Mouse (Mus musculus) regulatory T cell (primary cell): Measurements from ENCODE around the gene Cmklr1.

Experiments
- in situ Hi-C: fragments of 300-600 bp; cut with MboI, MseI; formaldehyde crosslinking; loops from one replicate; pipeline ENCODE4 v1.15.1; 2025; ENCODE audit warnings: high pct_unique_total_duplicates

The Cmklr1 gene

DNA sequence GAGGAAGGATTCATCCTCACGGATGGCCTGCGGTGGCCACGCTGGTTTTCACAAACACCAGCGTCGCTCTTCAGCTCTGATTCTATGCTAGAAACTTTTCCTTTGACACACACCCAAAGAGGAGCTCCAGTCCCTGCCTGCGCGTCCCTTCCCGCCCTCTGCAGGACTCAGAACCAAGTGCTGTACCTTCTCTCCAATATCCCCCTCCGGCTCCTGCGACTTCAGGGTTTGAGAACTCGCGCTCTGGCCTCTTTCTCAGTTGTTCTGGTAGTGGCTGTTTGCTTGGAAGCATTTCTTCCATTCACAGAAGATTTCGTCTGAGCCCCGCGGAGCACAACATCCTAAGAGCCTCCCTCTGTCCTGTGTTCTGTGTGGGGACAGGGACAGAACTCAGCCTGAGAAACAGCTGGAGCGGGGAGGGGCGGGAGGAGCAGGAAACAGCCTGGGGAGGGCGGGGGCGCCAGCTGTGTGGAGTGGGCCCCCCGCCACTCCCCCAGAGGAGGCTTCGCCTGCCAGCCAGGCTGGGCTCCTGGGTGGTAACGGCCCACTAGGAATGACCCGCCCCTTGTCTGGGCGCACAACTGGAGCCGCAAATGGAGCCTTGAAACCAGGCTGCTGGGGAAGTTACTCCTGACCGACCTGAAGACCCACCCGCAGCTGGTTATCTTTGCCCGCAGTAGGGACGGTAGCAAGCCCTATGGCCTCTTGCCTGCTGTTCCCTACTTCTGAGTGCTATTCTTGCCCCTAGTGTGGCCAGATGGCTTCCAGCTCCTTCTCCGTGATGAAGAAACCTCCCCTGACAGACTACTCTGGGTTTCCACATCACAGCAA is at the start of gene Cmklr1:
Gene Cmklr1 (minus strand): TSS at position 392 of the 831 bp plus-strand sequence.
- in situ Hi-C loops, result no loop called here

DNA sequence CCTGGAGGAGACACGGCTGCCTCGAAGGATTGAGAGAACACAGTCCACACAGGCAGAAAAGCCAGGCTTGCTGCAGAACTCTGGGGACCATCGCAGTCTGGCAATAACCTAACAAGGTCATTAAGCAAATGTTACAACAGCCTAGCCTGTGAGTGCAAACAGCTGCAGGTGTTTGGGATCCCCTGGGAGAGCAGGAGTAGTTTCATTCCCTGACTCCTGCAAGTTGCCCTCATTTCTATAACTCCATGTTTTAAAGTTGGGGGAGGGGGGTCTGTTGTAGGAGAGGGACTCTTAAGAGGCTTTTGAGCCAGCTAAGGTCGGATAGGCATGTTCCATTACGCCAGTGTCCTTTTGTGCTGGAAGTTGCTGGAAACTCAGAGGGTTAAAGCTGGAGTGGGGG is 44.2 kb upstream of the Cmklr1 start:
- in situ Hi-C loops, result loop anchor here (25.0 kb wide), 1 partner anchor 1882 kb away; no protein-coding TSS in a partner anchor

DNA sequence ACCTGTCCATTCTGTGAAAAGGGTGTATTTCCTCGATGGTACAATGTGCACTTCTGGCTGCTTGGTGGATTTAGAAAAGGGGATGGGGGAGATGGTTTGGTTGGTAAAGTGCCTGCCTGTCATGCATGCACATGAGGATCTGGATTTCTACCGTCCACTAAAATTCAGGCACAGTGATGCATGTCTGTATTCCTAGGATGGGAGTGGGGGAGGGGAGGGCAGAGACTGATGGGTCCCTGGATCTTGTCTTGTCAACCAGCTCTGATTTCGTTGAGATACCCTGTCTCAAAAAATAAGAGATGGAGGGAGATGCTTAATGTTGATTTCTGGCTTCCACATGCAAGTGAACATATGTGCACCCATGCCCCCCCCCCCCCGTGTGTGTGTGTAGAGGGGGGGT is 43.8 kb upstream of the Cmklr1 start:
- in situ Hi-C loops, result loop anchor here (25.0 kb wide), 1 partner anchor 1882 kb away; no protein-coding TSS in a partner anchor

DNA sequence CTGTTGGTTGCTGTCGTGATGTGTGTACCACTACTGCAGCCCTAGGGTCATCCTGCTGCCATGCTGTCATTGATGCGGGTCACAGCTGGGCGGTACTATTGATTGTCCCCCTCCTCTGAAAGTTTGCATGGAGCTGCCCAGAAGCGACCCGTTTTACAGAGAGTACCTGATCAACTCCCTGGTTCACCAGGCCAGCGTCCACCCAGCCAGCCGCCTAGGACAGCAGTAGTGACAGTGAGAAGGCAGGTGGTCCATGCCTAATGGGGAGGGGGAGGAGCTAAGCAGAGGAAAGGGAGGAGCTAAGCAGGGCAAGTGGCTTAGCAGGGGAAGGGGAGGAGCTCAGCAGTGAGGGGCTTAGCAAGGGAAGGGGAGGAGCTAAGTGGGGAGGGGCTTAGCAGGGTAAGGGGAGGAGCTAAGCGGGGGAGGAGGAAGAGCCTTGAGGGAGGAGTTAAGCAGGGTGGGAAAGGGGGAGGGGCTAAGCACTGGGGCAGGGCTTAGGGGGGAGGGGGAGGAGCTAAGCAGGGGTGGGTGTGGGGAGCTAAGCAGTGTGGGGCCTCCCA is 43.0 kb upstream of the Cmklr1 start:
- in situ Hi-C loops, result loop anchor here (25.0 kb wide), 1 partner anchor 1881 kb away; no protein-coding TSS in a partner anchor

DNA sequence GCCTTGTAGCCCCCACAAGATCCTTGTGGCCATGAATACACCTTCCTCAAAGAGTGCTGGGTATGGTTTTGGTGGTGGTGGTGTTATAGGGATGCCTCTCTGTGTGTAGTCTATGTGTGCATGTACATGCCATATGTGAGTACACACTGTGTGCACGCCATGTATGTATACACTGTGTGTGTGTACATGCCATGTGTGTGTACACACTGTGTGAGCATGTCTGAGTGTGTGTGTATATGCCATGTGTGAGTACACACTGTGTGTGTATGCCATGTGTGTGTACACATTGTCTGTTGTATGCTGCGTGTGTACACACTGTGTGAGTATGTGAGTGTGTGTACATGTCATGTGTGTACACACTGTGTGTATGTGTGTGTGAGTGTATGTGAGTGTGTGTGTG is 40.6 kb upstream of the Cmklr1 start:
- in situ Hi-C loops, result loop anchor here (25.0 kb wide), 1 partner anchor 1879 kb away; no protein-coding TSS in a partner anchor

DNA sequence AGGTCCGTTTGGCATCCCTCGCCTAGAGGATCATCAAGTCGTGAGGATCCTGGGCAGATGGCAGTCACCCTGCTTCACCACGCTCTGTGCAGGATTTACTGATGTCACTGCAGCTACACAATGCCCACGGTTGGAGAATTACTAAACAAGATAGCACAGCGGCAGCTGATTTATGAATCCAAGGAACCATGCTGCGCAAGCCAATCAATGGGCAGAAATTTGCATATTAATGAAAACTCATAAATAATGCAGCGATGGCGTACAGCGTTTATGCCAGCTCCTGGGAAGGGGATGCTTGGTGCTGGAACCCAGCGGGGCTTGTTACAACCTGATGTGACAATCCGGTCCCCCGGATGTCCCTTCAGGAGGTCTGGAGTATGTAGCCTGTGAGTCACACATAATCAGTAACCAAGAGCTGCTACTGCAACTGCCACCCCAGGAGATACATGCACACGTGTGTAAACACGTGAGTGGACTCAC is 39.9 kb upstream of the Cmklr1 start:
- in situ Hi-C loops, result loop anchor here (25.0 kb wide), 1 partner anchor 1878 kb away; no protein-coding TSS in a partner anchor

DNA sequence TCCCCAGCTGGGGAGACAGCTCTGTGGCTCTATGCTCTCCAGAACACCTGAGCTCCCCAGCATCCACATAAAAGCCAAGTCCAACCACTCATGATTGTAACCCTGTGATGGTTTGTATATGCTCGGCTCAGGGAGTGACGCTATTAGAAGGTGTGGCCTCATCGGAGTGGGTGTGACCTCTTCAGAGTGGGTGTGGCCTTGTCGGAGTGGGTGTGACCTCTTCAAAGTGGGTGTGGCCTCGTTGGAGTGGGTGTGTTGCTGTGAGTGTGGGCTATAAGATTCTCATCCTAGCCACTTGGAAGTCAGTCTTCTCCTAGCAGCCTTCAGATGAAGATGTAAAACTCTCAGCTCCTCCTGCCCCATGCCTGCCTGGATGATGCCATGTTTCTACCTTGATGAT is 37.3 kb upstream of the Cmklr1 start:
- in situ Hi-C loops, result loop anchor here (25.0 kb wide), 1 partner anchor 1875 kb away; no protein-coding TSS in a partner anchor

DNA sequence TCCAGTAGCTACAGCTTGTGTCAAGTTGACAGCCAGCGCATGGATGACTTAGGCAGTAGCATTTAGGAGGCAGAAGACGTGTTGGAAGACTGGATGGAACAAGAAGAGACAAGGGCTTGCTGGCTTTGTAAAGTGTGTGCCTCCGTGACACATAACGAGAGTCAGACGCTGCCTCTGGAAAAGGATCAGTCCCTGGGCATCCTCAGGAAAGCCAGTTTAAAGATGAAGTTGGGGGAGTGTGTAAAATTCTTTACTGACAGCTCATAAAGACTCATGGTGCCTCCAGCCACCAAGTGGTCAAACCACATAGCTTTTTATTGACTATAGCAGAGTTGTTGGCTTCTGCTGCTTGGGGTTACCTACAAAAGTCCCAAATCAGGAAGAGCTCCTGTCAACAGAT is 35.2 kb upstream of the Cmklr1 start:
- in situ Hi-C loops, result loop anchor here (25.0 kb wide), 1 partner anchor 1873 kb away; no protein-coding TSS in a partner anchor

DNA sequence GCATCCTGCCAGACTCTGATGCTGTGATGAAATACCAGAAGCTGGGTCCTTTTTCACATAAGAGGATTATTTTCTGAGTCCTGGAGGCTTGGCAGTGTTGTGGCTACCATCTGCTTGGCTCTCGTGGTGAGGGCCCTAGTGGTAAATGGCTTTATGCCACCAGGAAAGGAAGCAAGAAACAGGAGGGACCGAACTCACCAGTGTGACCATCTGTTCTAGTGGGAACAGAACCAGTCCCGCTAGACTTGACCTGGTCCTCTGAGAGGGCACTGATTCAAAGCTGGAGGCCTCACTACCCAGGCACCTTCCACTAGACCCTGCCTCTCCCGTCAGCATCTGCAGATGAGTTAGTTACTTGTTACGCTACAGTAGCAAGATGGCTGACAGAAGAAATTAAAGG is 33.0 kb upstream of the Cmklr1 start:
- in situ Hi-C loops, result loop anchor here (25.0 kb wide), 1 partner anchor 1871 kb away; no protein-coding TSS in a partner anchor

DNA sequence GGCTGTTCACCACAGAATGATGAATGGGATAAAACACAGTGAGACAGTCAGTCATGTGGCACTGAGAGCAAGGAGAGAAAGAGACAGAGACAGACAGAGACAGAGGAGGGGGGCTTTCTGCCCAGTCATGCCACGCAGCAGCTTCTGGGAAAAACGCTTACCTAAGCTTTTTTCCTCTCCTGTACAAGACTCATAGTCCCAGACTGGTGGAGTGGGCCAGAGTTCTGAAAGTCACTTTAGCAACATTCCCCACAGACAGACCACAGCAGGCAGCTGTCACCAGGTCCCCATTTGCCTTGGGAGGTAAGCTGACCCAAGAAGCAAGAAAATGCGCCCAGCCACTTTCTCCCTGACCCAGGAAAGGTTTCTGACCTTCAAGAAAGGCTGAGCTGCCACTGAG is 32.2 kb upstream of the Cmklr1 start:
- in situ Hi-C loops, result loop anchor here (25.0 kb wide), 1 partner anchor 1870 kb away; no protein-coding TSS in a partner anchor

DNA sequence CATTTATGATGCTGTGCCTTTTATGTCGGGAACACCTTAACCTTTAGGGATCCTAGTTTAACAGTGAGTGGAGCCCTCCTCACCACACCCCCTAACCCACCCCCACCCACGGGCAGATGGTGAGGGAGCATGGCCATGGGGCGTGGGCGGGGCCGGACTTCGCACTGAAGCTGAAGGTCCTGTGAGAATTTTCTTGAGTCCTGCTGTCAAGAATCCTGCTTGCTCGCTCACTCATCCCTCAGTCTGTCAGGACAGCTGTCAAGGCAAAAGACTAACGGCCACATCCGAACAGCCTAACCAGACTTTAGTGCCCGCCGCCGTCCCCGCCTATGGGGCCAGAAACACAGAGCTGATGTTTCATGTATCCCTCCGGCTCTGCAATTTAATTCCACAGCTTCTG is 31.0 kb upstream of the Cmklr1 start:
- in situ Hi-C loops, result loop anchor here (25.0 kb wide), 1 partner anchor 1869 kb away; no protein-coding TSS in a partner anchor

DNA sequence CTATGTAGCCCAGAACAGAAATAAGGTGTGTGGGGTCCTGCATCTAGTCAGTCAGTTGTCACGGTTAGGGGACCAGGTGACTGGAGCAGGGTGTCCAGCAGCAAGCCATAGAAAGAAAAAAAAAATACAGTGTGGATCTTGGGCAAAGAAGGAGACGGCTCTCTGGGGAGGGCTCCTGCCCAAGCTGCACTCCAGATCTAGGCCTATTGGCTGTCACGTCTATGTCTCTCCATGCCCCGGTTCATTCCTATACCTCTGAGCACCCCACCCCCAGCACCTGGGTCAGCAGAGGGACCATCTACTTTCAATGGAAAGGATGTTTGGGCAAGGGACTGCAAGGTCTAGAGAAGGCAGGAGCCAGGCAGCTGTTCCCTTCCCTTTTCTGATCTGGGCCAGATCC is 29.3 kb upstream of the Cmklr1 start:
- in situ Hi-C loops, result loop anchor here (25.0 kb wide), 1 partner anchor 1867 kb away; no protein-coding TSS in a partner anchor

DNA sequence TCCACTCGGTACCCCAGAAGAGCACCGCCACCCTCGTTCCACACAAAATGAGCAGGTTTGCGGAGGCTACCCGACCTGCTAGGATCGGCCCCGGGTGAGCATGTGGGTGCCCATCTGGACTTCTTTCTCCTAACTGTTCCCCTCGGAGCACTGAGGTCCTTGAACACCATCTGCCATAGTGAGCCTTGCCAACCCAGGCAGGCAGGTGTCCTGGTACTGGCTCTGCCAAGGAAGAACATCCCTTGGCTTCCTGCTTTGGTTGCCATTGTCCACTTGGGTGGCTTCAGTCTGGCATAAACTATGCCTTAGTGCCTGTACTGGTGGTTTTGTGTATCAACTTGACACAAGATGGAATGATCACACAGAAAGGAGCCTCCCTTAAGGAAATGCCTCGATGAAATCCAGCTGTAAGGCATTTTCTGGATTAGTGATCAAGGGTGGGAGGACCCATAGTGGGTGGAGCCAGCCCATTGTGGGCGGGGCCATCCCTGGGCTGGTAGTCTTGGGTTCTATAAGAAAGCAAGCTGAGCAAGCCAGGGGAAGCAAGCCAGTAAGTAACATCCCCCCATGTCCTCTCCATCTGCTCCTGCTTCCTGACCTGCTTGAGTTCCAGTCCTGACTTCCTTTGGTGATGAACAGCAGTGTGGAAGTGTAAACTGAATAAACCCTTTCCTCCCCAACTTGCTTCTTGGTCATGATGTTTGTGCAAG is 28.7 kb upstream of the Cmklr1 start:
- in situ Hi-C loops, result loop anchor here (25.0 kb wide), 1 partner anchor 1867 kb away; no protein-coding TSS in a partner anchor

DNA sequence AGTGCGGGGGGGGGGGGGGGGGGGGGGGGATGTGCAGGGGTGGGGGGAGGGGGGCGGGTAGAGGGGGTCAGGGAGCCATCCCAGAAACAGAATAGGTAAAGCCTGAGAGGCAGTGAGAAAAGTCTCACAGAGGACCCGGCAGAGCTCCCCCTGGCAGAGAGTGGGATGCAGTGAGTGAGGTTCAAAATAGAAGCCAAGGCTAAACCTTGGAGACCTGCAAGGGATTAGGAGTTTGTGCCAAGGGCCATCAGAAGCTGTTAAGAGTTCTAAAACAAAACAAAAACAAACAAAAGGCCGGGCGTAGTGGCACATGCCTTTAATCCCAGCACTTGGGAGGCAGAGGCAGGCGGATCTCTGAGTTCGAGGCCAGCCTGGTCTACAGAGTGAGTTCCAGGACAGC is 27.3 kb upstream of the Cmklr1 start:
- in situ Hi-C loops, result loop anchor here (25.0 kb wide), 1 partner anchor 1865 kb away; no protein-coding TSS in a partner anchor

DNA sequence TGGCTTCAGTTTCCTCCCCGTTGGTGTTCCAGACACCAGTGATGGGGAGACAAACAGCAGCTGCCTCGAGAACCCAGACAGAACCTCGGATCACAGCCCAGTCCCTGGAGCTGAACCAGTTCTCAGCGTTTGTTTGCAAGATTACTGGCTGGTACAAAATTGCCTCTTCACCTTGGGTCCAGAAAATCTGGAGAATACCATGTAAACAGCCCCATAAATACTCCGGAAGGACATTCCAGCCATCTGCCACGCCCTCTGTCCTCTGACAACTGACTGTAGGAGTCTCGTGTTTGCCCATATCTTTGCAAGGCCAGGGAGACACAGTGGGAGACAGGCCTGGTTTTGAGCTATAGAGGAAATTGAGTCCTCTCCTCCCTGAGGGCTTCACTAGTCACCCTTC is 24.6 kb upstream of the Cmklr1 start:
- in situ Hi-C loops, result loop anchor here (25.0 kb wide), 1 partner anchor 1863 kb away; no protein-coding TSS in a partner anchor

DNA sequence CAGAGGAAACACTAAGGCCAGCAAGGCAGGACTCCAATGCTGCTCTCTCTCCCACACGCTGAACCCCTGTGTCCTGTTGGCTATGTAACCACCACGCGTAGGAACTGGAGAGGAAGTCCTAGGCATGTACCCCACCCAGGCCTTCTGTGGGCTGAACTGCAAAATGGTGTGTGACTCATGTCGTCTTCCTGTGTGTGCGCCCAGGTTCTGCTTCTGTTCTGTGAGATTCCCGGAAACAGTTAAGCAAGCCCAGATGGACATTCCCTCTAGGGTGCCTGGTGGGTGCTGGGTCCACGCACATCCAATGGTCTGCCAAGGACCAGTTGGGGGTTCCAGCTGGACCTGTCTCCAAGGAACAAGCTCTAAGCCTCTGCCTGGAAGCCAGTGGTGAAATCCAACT is 22.2 kb upstream of the Cmklr1 start:
- in situ Hi-C loops, result no loop called here

DNA sequence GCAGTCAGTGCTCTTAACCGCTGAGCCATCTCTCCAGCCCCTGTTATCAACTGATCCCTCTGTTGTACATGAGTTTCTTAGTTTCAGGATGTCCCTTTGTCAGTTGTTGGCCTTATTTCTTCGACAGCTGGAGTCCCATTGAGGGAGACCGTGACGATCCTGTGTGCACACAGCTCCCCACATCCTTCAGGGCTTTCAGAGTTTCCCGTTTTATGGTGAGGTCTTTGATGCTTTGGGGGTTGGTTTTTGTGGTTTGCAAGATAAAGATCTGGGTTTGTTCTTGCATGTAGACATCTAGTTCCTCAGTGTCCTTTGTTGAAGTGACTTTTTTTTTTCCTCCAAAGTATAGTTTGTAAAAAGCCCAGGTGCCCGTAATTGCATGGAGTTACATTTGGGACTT is 20.4 kb upstream of the Cmklr1 start:
- in situ Hi-C loops, result no loop called here

DNA sequence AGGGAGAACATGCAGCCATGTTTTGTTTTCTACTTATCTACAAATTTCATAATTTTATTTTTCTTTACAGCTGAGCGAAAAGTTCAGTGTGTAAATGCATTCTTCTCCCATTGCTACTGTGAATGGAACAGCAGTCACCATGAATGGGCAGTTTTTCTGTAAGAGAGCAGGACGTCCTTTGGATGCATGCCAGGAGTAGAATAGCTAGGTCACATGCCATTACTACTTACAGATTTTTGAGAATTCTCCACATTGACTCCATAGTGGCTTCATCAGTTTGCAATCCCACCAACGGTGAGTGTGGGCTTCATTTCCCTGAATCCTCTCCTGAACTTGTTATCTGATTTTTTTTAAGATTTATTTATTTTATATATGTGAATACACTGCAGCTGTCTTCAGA is 19.9 kb upstream of the Cmklr1 start:
- in situ Hi-C loops, result no loop called here

DNA sequence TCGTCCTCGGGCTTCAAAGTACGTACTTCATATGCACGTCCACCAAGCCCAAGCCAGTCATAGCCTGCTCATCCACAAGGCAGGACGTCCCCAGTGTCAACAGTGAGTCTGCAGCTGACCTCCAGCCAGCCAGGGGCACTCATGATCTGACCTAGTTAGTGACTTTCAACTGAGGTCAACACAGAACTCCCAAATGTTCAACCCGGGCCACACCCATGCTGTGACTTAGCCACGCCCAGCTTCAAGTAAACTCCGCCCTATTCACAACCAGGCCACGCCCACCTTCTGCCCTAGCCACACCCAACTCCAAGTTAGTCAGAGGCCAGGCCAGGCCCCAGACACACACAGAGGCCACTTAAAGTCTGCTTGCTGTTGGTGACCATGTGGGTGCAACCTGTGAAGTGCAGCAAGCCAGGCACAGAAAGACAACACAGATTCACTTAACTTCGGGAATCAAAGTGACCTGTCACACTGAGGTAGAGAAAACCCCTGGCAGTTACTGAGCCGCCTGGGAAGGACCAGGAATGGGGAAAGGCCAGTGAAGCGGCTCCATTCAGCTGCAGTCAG is 14.5 kb upstream of the Cmklr1 start:
- in situ Hi-C loops, result no loop called here

DNA sequence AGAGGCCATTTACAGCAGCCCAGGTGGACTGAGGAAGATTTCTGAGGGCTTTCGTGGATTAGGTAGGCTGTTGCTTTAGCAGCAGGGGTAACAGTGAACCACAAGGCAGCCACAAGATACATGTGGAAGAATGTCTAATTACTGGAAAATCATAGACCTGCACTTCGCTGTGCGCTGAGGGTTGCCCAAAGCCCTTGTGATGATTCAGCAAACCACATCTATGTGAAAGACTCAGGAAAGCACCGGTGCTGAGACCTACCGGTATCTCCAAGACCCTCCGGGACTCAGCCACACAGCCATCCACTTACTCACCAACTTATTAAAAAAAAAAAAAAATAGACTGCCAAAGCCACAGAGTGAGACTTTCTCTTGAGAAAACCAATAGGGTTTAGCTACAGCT is 13.9 kb upstream of the Cmklr1 start:
- in situ Hi-C loops, result no loop called here

DNA sequence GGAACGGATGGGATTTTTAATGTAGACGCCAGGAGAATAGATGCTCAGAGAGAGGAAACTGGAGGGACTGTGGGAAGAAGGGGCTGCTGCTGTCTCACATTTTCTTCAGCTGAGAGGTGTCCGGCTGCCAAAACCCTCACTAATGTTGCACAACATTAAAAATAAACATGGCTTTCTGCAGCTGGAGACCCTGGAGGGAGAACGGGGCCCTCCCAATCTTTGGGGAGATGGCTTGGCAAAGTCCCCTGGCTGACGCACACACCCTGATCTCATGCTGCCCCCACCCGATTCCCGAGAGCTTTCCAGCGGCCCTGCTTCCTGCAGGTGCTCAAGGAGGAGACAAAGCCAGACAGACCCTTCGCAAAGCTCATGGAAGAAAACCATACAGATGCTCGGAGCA is 10.6 kb upstream of the Cmklr1 start:
- in situ Hi-C loops, result no loop called here
